Mouse (Mus musculus): ENCODE data around the gene Dand5.

Dand5 gene

GRCm38 (mm10) chr8:84784681-84785505 is 37.7 kb downstream of the Dand5 start:
- DNase-seq (ENCODE audit: extremely low spot score, low read depth, low spot score) = no peak

GRCm38 (mm10) chr8:84783919-84784581 is 38.6 kb downstream of the Dand5 start:
- DNase-seq (ENCODE audit: extremely low spot score, low read depth, low spot score) = no peak

GRCm38 (mm10) chr8:84783198-84783918 is 39.3 kb downstream of the Dand5 start:
- DNase-seq (ENCODE audit: extremely low spot score, low read depth, low spot score) = no peak

- DNase-seq (ENCODE audit: extremely low spot score, low read depth, low spot score) = no peak
Observed at GRCm38 (mm10) chr8:84782680-84783079, 39.9 kb downstream of the Dand5 start.

GRCm38 (mm10) chr8:84781686-84782505 is 40.7 kb downstream of the Dand5 start:
- no peak for DNase-seq (ENCODE audit: extremely low spot score, low read depth, low spot score)

GRCm38 (mm10) chr8:84780949-84781680 is 41.5 kb downstream of the Dand5 start:
- no peak for DNase-seq (ENCODE audit: extremely low spot score, low read depth, low spot score)

GRCm38 (mm10) chr8:84780225-84780555 is 42.4 kb downstream of the Dand5 start:
- no peak for DNase-seq (ENCODE audit: extremely low spot score, low read depth, low spot score)

GRCm38 (mm10) chr8:84779519-84780224 is 43.0 kb downstream of the Dand5 start:
- DNase-seq (ENCODE audit: extremely low spot score, low read depth, low spot score) = no peak

GRCm38 (mm10) chr8:84778638-84779380 is 43.8 kb downstream of the Dand5 start:
- no peak for DNase-seq (ENCODE audit: extremely low spot score, low read depth, low spot score)

GRCm38 (mm10) chr8:84777899-84778637 is 44.6 kb downstream of the Dand5 start:
- DNase-seq (ENCODE audit: extremely low spot score, low read depth, low spot score) = no peak

GRCm38 (mm10) chr8:84776569-84776968 is 46.1 kb downstream of the Dand5 start:
- no peak for DNase-seq (ENCODE audit: extremely low spot score, low read depth, low spot score)

- DNase-seq (ENCODE audit: extremely low spot score, low read depth, low spot score) = no peak
Observed at GRCm38 (mm10) chr8:84775621-84776113, 47.0 kb downstream of the Dand5 start.

- DNase-seq (ENCODE audit: extremely low spot score, low read depth, low spot score) = no peak
Observed at GRCm38 (mm10) chr8:84775105-84775591, 47.5 kb downstream of the Dand5 start.

- no peak for DNase-seq (ENCODE audit: extremely low spot score, low read depth, low spot score)
Observed at GRCm38 (mm10) chr8:84774473-84774911, 48.1 kb downstream of the Dand5 start.

GRCm38 (mm10) chr8:84773833-84774232 is 48.8 kb downstream of the Dand5 start:
- DNase-seq (ENCODE audit: extremely low spot score, low read depth, low spot score) = no peak

GRCm38 (mm10) chr8:84773304-84773703 is 49.3 kb downstream of the Dand5 start:
- DNase-seq (ENCODE audit: extremely low spot score, low read depth, low spot score) = no peak

- no peak for DNase-seq (ENCODE audit: extremely low spot score, low read depth, low spot score)
Observed at GRCm38 (mm10) chr8:84772628-84773027, 50.0 kb downstream of the Dand5 start.

GRCm38 (mm10) chr8:84771941-84772378 is 50.7 kb downstream of the Dand5 start:
- no peak for DNase-seq (ENCODE audit: extremely low spot score, low read depth, low spot score)
